Mouse (Mus musculus) heart, adult 8-10 months (tissue): ENCODE measurements around the gene Alkbh7. TPM values are rescaled to one million over a fixed set of nuclear protein-coding genes. Genes with fewer than 3 reads are reported as not detected.

ENCODE experiments used
- DNase-seq: peaks from one replicate; pipeline ENCODE4 v3.0.0; 2022; ENCODE audit warnings: low spot score
- total RNA-seq, 4 experiments: library from RNA; stranded (reverse); gene quantifications; 2 replicates each; pipeline ENCODE4 v1.2.4; 2022

The Alkbh7 gene
- total RNA-seq: 10 to 100 TPM; 68.0 to 76.3 (median 74.3) TPM

GRCm38 (mm10) chr17:56997029-56997667 lies at the start of gene Alkbh7:
Gene Alkbh7, plus strand, starts transcription at chr17:56997339.
- peak; percentile 98 for DNase-seq

- peak; percentile 62 for DNase-seq
Observed at GRCm38 (mm10) chr17:56950915-56951314, 46.2 kb upstream of the Alkbh7 start.

- no peak for DNase-seq
Observed at GRCm38 (mm10) chr17:56952639-56953038, 44.5 kb upstream of the Alkbh7 start.

GRCm38 (mm10) chr17:56954871-56955270 lies 42.3 kb upstream of the Alkbh7 start:
- no peak for DNase-seq

GRCm38 (mm10) chr17:56957763-56958429 lies 39.2 kb upstream of the Alkbh7 start:
- no peak for DNase-seq

- no peak for DNase-seq
Observed at GRCm38 (mm10) chr17:56958667-56959066, 38.5 kb upstream of the Alkbh7 start.

GRCm38 (mm10) chr17:56961880-56962279 lies 35.3 kb upstream of the Alkbh7 start:
- DNase-seq: no peak

- DNase-seq: no peak
Observed at GRCm38 (mm10) chr17:56962642-56963405, 34.3 kb upstream of the Alkbh7 start.

GRCm38 (mm10) chr17:56963646-56964045 lies 33.5 kb upstream of the Alkbh7 start:
- no peak for DNase-seq

- no peak for DNase-seq
Observed at GRCm38 (mm10) chr17:56969321-56969720, 27.8 kb upstream of the Alkbh7 start.

GRCm38 (mm10) chr17:56970081-56970480 lies 27.1 kb upstream of the Alkbh7 start:
- DNase-seq: no peak

- no peak for DNase-seq
Observed at GRCm38 (mm10) chr17:56973956-56974707, 23.0 kb upstream of the Alkbh7 start.

- no peak for DNase-seq
Observed at GRCm38 (mm10) chr17:56974708-56975240, 22.4 kb upstream of the Alkbh7 start.

- DNase-seq: no peak
Observed at GRCm38 (mm10) chr17:56975391-56975790, 21.7 kb upstream of the Alkbh7 start.

- DNase-seq: no peak
Observed at GRCm38 (mm10) chr17:56976531-56977390, 20.4 kb upstream of the Alkbh7 start.

GRCm38 (mm10) chr17:56979524-56979923 lies 17.6 kb upstream of the Alkbh7 start:
- no peak for DNase-seq

- DNase-seq: no peak
Observed at GRCm38 (mm10) chr17:56981049-56981448, 16.1 kb upstream of the Alkbh7 start.

GRCm38 (mm10) chr17:56982013-56982412 lies 15.1 kb upstream of the Alkbh7 start, which contains the start of gene Acer1:
Gene Acer1, minus strand, starts transcription at chr17:56982126.
- no peak for DNase-seq

GRCm38 (mm10) chr17:56984886-56985285 lies 12.3 kb upstream of the Alkbh7 start:
- DNase-seq: no peak

GRCm38 (mm10) chr17:56985656-56986055 lies 11.5 kb upstream of the Alkbh7 start:
- no peak for DNase-seq
